Mouse (Mus musculus): ENCODE measurements around the gene 1700019N19Rik. TPM values are rescaled to one million over a fixed set of nuclear protein-coding genes. Genes with fewer than 3 reads are reported as not detected.

1700019N19Rik gene
- 0.08 TPM in 1 of 2 replicates, not detected in the other for polyA plus RNA-seq (2012; rRNA removed)

GRCm38 (mm10) chr19:58794284-58794683, at the start of gene 1700019N19Rik:
TSS of gene 1700019N19Rik (minus strand) at chr19:58794461.
- TF ChIP-seq POLR2A (IDR thresholded peaks at IDR 0.05; ENCODE audit: borderline replicate concordance, extremely low read depth, insufficient read depth, insufficient read length, poor library complexity, severe bottlenecking) (no peak), CTCF (IDR thresholded peaks at IDR 0.05; ENCODE audit: borderline replicate concordance, extremely low read depth, insufficient read depth, insufficient read length) (no peak)
- no peak for DNase-seq (ENCODE audit: low read depth)

GRCm38 (mm10) chr19:58843606-58844005, 49.3 kb upstream of the 1700019N19Rik start:
- DNase-seq (ENCODE audit: low read depth) = no peak
- TF ChIP-seq CTCF (IDR thresholded peaks at IDR 0.05; ENCODE audit: borderline replicate concordance, extremely low read depth, insufficient read depth, insufficient read length) (no peak), POLR2A (IDR thresholded peaks at IDR 0.05; ENCODE audit: borderline replicate concordance, extremely low read depth, insufficient read depth, insufficient read length, poor library complexity, severe bottlenecking) (no peak)

- TF ChIP-seq CTCF (IDR thresholded peaks at IDR 0.05; ENCODE audit: borderline replicate concordance, extremely low read depth, insufficient read depth, insufficient read length) = no peak
- TF ChIP-seq POLR2A (IDR thresholded peaks at IDR 0.05; ENCODE audit: borderline replicate concordance, extremely low read depth, insufficient read depth, insufficient read length, poor library complexity, severe bottlenecking) = no peak
- peak; percentile 38 for DNase-seq (ENCODE audit: low read depth)
These were observed 46.5 kb upstream of the 1700019N19Rik start for GRCm38 (mm10) chr19:58840721-58841271.

GRCm38 (mm10) chr19:58839806-58840205, 45.5 kb upstream of the 1700019N19Rik start:
- DNase-seq (ENCODE audit: low read depth) = no peak
- no peak for TF ChIP-seq CTCF (IDR thresholded peaks at IDR 0.05; ENCODE audit: borderline replicate concordance, extremely low read depth, insufficient read depth, insufficient read length)
- no peak for TF ChIP-seq POLR2A (IDR thresholded peaks at IDR 0.05; ENCODE audit: borderline replicate concordance, extremely low read depth, insufficient read depth, insufficient read length, poor library complexity, severe bottlenecking)

GRCm38 (mm10) chr19:58839345-58839744, 45.1 kb upstream of the 1700019N19Rik start:
- DNase-seq (ENCODE audit: low read depth) = peak; percentile 68
- TF ChIP-seq POLR2A (IDR thresholded peaks at IDR 0.05; ENCODE audit: borderline replicate concordance, extremely low read depth, insufficient read depth, insufficient read length, poor library complexity, severe bottlenecking) = no peak
- TF ChIP-seq CTCF (IDR thresholded peaks at IDR 0.05; ENCODE audit: borderline replicate concordance, extremely low read depth, insufficient read depth, insufficient read length) = no peak

- TF ChIP-seq CTCF (IDR thresholded peaks at IDR 0.05; ENCODE audit: borderline replicate concordance, extremely low read depth, insufficient read depth, insufficient read length) = no peak
- no peak for TF ChIP-seq POLR2A (IDR thresholded peaks at IDR 0.05; ENCODE audit: borderline replicate concordance, extremely low read depth, insufficient read depth, insufficient read length, poor library complexity, severe bottlenecking)
- no peak for DNase-seq (ENCODE audit: low read depth)
These were observed 44.4 kb upstream of the 1700019N19Rik start for GRCm38 (mm10) chr19:58838706-58839105.

GRCm38 (mm10) chr19:58833639-58834180, 39.4 kb upstream of the 1700019N19Rik start:
- TF ChIP-seq POLR2A (IDR thresholded peaks at IDR 0.05; ENCODE audit: borderline replicate concordance, extremely low read depth, insufficient read depth, insufficient read length, poor library complexity, severe bottlenecking) = no peak
- TF ChIP-seq CTCF (IDR thresholded peaks at IDR 0.05; ENCODE audit: borderline replicate concordance, extremely low read depth, insufficient read depth, insufficient read length) = no peak
- peak; percentile 31 for DNase-seq (ENCODE audit: low read depth)

GRCm38 (mm10) chr19:58832988-58833387, 38.7 kb upstream of the 1700019N19Rik start:
- no peak for DNase-seq (ENCODE audit: low read depth)
- no peak for TF ChIP-seq POLR2A (IDR thresholded peaks at IDR 0.05; ENCODE audit: borderline replicate concordance, extremely low read depth, insufficient read depth, insufficient read length, poor library complexity, severe bottlenecking)
- TF ChIP-seq CTCF (IDR thresholded peaks at IDR 0.05; ENCODE audit: borderline replicate concordance, extremely low read depth, insufficient read depth, insufficient read length) = no peak

GRCm38 (mm10) chr19:58831280-58831922, 37.1 kb upstream of the 1700019N19Rik start:
- peak; percentile 83 for DNase-seq (ENCODE audit: low read depth)
- no peak for TF ChIP-seq POLR2A (IDR thresholded peaks at IDR 0.05; ENCODE audit: borderline replicate concordance, extremely low read depth, insufficient read depth, insufficient read length, poor library complexity, severe bottlenecking)
- no peak for TF ChIP-seq CTCF (IDR thresholded peaks at IDR 0.05; ENCODE audit: borderline replicate concordance, extremely low read depth, insufficient read depth, insufficient read length)

GRCm38 (mm10) chr19:58830182-58830581, 35.9 kb upstream of the 1700019N19Rik start:
- DNase-seq (ENCODE audit: low read depth) = peak; percentile 74

GRCm38 (mm10) chr19:58829575-58829974, 35.3 kb upstream of the 1700019N19Rik start:
- TF ChIP-seq CTCF (IDR thresholded peaks at IDR 0.05; ENCODE audit: borderline replicate concordance, extremely low read depth, insufficient read depth, insufficient read length) (no peak), POLR2A (IDR thresholded peaks at IDR 0.05; ENCODE audit: borderline replicate concordance, extremely low read depth, insufficient read depth, insufficient read length, poor library complexity, severe bottlenecking) (no peak)
- peak; percentile 80 for DNase-seq (ENCODE audit: low read depth)

More at GRCm38 (mm10) chr19:58830182-58830581, 35.9 kb upstream of the 1700019N19Rik start:
- TF ChIP-seq CTCF (IDR thresholded peaks at IDR 0.05; ENCODE audit: borderline replicate concordance, extremely low read depth, insufficient read depth, insufficient read length) (no peak), POLR2A (IDR thresholded peaks at IDR 0.05; ENCODE audit: borderline replicate concordance, extremely low read depth, insufficient read depth, insufficient read length, poor library complexity, severe bottlenecking) (no peak)

Data from brain, embryonic 14.5 days (tissue).